10 mouse cellular contexts compared by ENCODE assay signal in genomic region chr5:106274617-106275016, GRCm38 (mm10).
A peak's percentile ranks its signal among the peaks of the same experiment; 100 is the strongest.
DNase-seq lines count a peak whose midpoint lies in the region; ATAC-seq lines count a peak whose summit lies in the region.
"Had no signal": no experiment of that assay in that cellular context is flagged by ENCODE, and none has a peak within 500 bp of the region (broad histone marks: within the 10 kb centered on the region; RNA-seq: fewer than 3 reads in every experiment).

No protein-coding gene starts in this region.

- no peak overlapping the region for H3K4me3 ChIP-seq in heart, embryonic 11.5 days (ENCODE audit: low read depth, low read length)
- H3K4me3 ChIP-seq: hindbrain, embryonic 15.5 days; myocyte had no signal

- H3K4me1 ChIP-seq in heart, embryonic 11.5 days (ENCODE audit: control insufficient read depth, insufficient read depth, low read length), result no peaks in the 10 kb centered on the region

- no peak for DNase-seq in heart, adult 9 months (ENCODE audit: low spot score in 2 of 2)
- DNase-seq in thymus, postnatal 0 days (ENCODE audit: low spot score), result peak; percentile 3
- DNase-seq in thymus, postnatal 36 days, result no peak
- peak; percentile 21 for DNase-seq in yolk sac, embryonic 10.5 days (ENCODE audit: low spot score)
- DNase-seq in frontal cortex, postnatal 10 days (ENCODE audit: low spot score in 2 of 2), result no peak
- no peak for DNase-seq in adrenal gland, postnatal 25 days

- no peaks in the 10 kb centered on the region for H3K27me3 ChIP-seq in heart, embryonic 11.5 days (ENCODE audit: control insufficient read depth, insufficient read depth, low read length)

- H3K9me3 ChIP-seq in heart, embryonic 11.5 days (replicated peaks; ENCODE audit: control insufficient read depth, low read length), result no peaks in the 10 kb centered on the region
- H3K9me3 ChIP-seq: hindbrain, embryonic 15.5 days had no signal

- H3K36me3 ChIP-seq in heart, embryonic 11.5 days (ENCODE audit: control insufficient read depth, insufficient read depth, low read length), result no peaks in the 10 kb centered on the region
- H3K36me3 ChIP-seq: hindbrain, embryonic 15.5 days had no signal

- H3K9ac ChIP-seq in heart, embryonic 11.5 days (ENCODE audit: low read depth, low read length), result no peak overlapping the region
- H3K9ac ChIP-seq: hindbrain, embryonic 15.5 days had no signal

- ATAC-seq in heart, embryonic 11.5 days (replicated peaks; ENCODE audit: insufficient number of reproducible peaks, low FRiP score, low TSS enrichment), result no peak
- ATAC-seq in granulocyte monocyte progenitor cell, adult 5-6 weeks (replicated peaks; ENCODE audit: poor library complexity, severe bottlenecking), result peak; percentile 46; the same call in 1 of the 2 replicates

- no peak overlapping the region for H3K27ac ChIP-seq in heart, embryonic 11.5 days (ENCODE audit: low read depth, low read length)
- H3K27ac ChIP-seq: hindbrain, embryonic 15.5 days had no signal

- 22% methylated on average over 10 of the region's 10 CpGs for WGBS in heart, embryonic 11.5 days (ENCODE audit: insufficient replicate concordance)

- peak overlapping the region; percentile 27 for H3K4me2 ChIP-seq in heart, embryonic 11.5 days
- H3K4me2 ChIP-seq: hindbrain, embryonic 15.5 days had no signal

Comparison
In these comparisons a context has a peak if more than half of its experiments do, and no peak if none do; other contexts are left out.
1. DNase-seq: peak in thymus, postnatal 0 days (single experiment) and yolk sac, embryonic 10.5 days (single experiment); none in heart, adult 9 months (0 of 2), thymus, postnatal 36 days (0 of 2), frontal cortex, postnatal 10 days (0 of 2) and adrenal gland, postnatal 25 days (single experiment).